Mouse (Mus musculus) C2C12 (cell line): ENCODE measurements around the gene Gm20219. TPM values are rescaled to one million over a fixed set of nuclear protein-coding genes. Genes with fewer than 3 reads are reported as not detected.

ENCODE experiments used
- H3K27me3 ChIP-seq: one replicate; pipeline ENCODE4 v1.6.1; 2011; ENCODE audit not compliant: control insufficient read depth, insufficient read depth, insufficient read length
- H3K36me3 ChIP-seq: one replicate; pipeline ENCODE4 v1.6.1; 2011; ENCODE audit not compliant: control insufficient read depth, insufficient read depth
- H3K4me3 ChIP-seq: one replicate; pipeline ENCODE4 v1.5.1; 2011; ENCODE audit warnings: mild to moderate bottlenecking, control low read depth; ENCODE audit not compliant: poor library complexity, insufficient read depth, severe bottlenecking
- H3K79me2 ChIP-seq: one replicate; pipeline ENCODE4 v1.6.1; 2011; ENCODE audit not compliant: control insufficient read depth, insufficient read depth
- H3K79me3 ChIP-seq: one replicate; pipeline ENCODE4 v1.6.1; 2011; ENCODE audit warnings: low read depth, control low read depth
- H3ac ChIP-seq: one replicate; pipeline ENCODE3; 2011; ENCODE audit warnings: low read depth; ENCODE audit not compliant: control insufficient read depth, insufficient read length
- CEBPB ChIP-seq: IDR thresholded peaks from one replicate; pipeline ENCODE4 v1.6.1; 2011; ENCODE audit warnings: low read depth, mild to moderate bottlenecking, control low read depth, moderate library complexity
- CTCF ChIP-seq: IDR thresholded peaks from one replicate; pipeline ENCODE4 v1.5.1; 2011; ENCODE audit not compliant: control insufficient read depth, insufficient read depth, insufficient read length
- FOSL1 ChIP-seq: IDR thresholded peaks from one replicate; pipeline ENCODE4 v1.8.0; 2011; ENCODE audit warnings: mild to moderate bottlenecking, low read length; ENCODE audit not compliant: poor library complexity, insufficient read depth, severe bottlenecking
- MAX ChIP-seq: IDR thresholded peaks from one replicate; pipeline ENCODE4 v1.6.1; 2011; ENCODE audit warnings: mild to moderate bottlenecking, control low read depth
- MYOD1 ChIP-seq: IDR thresholded peaks from one replicate; pipeline ENCODE4 v1.6.1; 2011; ENCODE audit warnings: low read depth; ENCODE audit not compliant: control insufficient read depth, insufficient read length
- MYOG ChIP-seq: IDR thresholded peaks from one replicate; pipeline ENCODE4 v1.6.1; 2011; ENCODE audit not compliant: control insufficient read depth, insufficient read length; ENCODE audit errors: extremely low read depth
- USF1 ChIP-seq: IDR thresholded peaks from one replicate; pipeline ENCODE4 v1.6.1; 2011; ENCODE audit warnings: low read depth, mild to moderate bottlenecking, control low read depth, moderate library complexity
- polyA plus RNA-seq: library from polyadenylated mRNA; unstranded; fragments of >200 nt; fragmentation: generic; extraction: Trizol; gene quantifications from one replicate; pipeline ENCODE4 v1.2.1, GENCODE M21; 2012; ENCODE audit warnings: missing spikeins

Gene Gm20219
- polyA plus RNA-seq, 1 experiment, result 0.09 TPM

DNA sequence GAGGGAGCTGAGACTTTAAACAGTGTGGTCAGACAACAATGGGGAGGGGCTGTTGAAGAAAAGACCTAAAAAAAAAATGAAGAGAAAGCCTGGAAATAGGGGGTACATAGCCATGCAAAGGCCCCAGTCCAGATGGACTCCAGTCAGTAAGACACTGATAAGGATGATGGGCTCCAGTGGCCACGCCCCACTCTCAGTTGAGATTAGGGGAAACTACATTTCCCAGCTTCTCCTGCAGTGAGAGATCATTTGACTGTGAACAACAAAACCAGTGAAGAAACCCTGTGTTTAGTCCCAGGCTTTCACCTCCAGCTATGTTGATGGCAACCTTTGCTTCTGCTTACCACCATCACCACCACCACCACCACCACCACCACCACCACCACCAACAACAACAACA is 8.2 kb downstream of the Gm20219 start:
- H3K36me3 ChIP-seq, result no peaks in the 10 kb centered on the region
- H3K27me3 ChIP-seq, result no peaks in the 10 kb centered on the region
- H3K4me3 ChIP-seq, result no peak overlapping the region
- H3K79me2 ChIP-seq, result no peaks in the 10 kb centered on the region
- no peaks in the 10 kb centered on the region for H3K79me3 ChIP-seq
- H3ac ChIP-seq, result no peak overlapping the region
- TF ChIP-seq FOSL1, result no peak
- TF ChIP-seq CEBPB, result no peak
- no peak for TF ChIP-seq MAX
- no peak for TF ChIP-seq MYOG
- TF ChIP-seq USF1, result no peak
- TF ChIP-seq MYOD1, result no peak
- no peak for TF ChIP-seq CTCF

DNA sequence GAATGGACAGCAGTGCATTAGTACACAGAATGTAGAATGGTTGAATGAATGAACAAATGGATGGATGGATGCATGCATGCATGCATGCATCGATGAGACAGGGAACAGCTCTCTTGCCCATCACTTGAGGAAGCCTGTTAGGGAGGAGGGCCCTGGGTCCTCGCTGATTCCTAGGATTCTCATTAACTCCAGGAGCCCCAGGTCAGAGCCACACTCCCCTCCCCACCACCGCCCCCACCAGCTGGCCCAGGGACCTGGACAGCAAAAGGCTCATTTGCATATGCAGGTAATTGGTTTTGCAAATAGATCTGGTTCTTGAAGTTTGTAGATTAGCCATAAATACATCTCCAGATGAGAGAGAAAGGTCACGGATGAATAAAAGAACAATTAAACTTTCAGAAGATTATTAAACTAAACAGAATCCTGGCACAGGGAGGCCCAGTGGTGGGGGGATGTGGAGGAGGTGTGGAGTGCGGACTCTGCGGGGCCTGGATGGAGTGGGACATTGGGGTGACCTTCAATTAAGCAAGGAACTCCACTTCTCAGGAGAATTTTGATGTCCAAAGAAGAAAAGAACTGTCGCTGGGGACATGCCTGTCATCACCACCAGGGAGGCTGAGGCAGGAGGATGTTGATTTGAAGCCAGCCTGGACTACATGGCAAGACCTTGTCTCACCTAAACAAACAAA is 9.3 kb downstream of the Gm20219 start:
- H3ac ChIP-seq, result no peak overlapping the region
- no peaks in the 10 kb centered on the region for H3K36me3 ChIP-seq
- H3K79me3 ChIP-seq, result no peaks in the 10 kb centered on the region
- H3K79me2 ChIP-seq, result no peaks in the 10 kb centered on the region
- TF ChIP-seq USF1 (no peak), MYOD1 (no peak), CTCF (no peak), FOSL1 (no peak), CEBPB (no peak), MAX (no peak), MYOG (no peak)
- no peak overlapping the region for H3K4me3 ChIP-seq
- no peaks in the 10 kb centered on the region for H3K27me3 ChIP-seq

DNA sequence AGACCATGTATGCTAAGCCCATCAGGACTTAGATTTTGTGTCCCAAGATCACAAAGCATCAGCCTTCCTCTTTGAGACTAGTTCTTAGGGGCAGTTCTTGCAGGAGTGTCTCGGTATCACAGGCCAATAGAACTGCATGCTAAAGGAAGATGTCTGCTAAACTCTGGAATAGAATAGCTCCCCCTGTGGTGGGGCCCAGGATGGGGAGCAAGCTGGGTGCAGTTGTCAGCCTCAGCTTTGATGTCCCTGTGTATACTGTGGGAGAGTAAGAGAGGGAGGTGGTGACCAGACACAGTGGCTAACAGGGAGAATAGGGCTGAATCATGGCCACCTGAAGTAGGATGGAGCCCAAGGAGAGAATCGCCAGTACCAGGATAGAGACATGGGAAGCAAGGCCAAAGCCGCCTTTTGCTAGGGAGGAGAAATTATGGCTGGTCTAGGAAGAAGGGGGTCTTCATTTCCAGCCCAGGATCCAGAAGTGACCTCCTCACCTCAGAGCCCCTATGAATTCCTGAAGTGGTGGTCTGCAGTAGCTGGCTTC is 10.4 kb downstream of the Gm20219 start:
- H3K79me2 ChIP-seq, result no peaks in the 10 kb centered on the region
- TF ChIP-seq MAX (no peak), CTCF (no peak), FOSL1 (no peak), CEBPB (no peak), USF1 (no peak), MYOG (no peak), MYOD1 (no peak)
- no peaks in the 10 kb centered on the region for H3K27me3 ChIP-seq
- no peak overlapping the region for H3ac ChIP-seq
- H3K79me3 ChIP-seq, result no peaks in the 10 kb centered on the region
- H3K4me3 ChIP-seq, result no peak overlapping the region
- H3K36me3 ChIP-seq, result no peaks in the 10 kb centered on the region

DNA sequence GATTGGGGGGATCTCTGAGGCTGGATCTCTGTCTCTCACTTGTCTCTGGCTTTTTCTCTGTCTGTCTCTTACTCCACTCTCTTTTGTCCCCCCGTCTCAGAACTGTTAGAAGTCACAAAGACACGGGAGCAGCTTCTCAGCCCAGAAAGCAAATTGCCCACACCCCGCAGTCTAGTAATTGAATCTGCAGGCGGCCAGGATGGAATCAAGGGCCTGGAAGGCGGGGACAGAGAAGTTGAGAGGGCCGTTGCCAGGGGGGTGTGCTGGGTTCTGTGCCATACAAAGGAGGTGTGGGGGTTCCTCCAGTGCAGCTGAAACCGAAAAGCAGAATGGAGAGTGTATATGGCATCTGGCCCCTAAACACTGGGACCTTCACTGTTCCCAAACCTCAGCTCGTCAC is 11.5 kb downstream of the Gm20219 start:
- no peaks in the 10 kb centered on the region for H3K79me2 ChIP-seq
- H3K79me3 ChIP-seq, result no peaks in the 10 kb centered on the region
- peaks cover 3% of the 10 kb centered on the region for H3K27me3 ChIP-seq
- no peaks in the 10 kb centered on the region for H3K36me3 ChIP-seq
- TF ChIP-seq MYOG (no peak), FOSL1 (no peak), CEBPB (no peak), MYOD1 (no peak), USF1 (no peak), CTCF (no peak), MAX (no peak)
- no peak overlapping the region for H3ac ChIP-seq
- no peak overlapping the region for H3K4me3 ChIP-seq

DNA sequence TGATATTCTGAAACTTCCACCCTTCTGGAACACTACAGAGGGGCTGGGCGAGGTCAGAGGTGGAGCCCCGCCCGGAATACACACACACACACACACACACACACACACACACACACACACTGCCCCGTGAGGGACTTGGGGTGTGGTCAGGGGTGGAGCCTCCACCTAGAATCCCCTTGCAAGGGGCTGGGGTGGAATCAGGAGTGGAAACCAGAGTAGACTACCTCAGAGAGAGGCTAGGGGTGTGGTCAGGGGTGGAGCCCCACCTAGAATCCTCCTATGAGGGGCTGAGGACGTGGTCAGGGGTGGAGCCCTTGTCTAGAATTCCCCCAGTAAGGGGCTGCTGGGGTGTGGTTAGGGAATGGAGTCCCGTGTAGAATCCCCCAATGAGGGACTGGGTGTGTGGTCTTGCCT is 13.6 kb downstream of the Gm20219 start:
- H3K79me3 ChIP-seq, result no peaks in the 10 kb centered on the region
- H3ac ChIP-seq, result no peak overlapping the region
- no peaks in the 10 kb centered on the region for H3K36me3 ChIP-seq
- no peak for TF ChIP-seq MAX
- TF ChIP-seq CEBPB, result no peak
- no peak for TF ChIP-seq MYOG
- TF ChIP-seq CTCF, result no peak
- TF ChIP-seq MYOD1, result no peak
- no peak for TF ChIP-seq FOSL1
- TF ChIP-seq USF1, result no peak
- peaks cover 6% of the 10 kb centered on the region for H3K27me3 ChIP-seq
- H3K4me3 ChIP-seq, result no peak overlapping the region
- H3K79me2 ChIP-seq, result no peaks in the 10 kb centered on the region

DNA sequence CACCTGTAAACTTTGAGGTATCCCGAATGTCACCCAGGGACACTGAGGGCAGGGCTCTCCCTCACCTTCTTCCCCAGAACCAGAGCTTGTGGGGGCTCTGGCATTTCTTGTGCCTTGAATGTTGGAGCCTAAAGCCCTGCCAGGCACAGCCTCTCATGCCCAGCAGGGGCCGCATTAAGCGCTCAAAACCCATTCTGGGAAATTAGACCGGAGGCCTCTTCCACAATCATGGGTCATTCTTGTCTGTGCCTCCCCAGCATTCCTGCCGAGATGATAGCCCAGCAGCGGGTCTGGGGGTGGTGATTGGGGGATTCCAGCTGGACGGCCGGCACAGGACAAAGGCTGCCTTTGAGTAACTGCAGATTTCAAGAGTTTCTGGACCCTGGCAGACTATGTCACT is 16.3 kb downstream of the Gm20219 start:
- H3K4me3 ChIP-seq, result no peak overlapping the region
- H3K27me3 ChIP-seq, result peaks cover 6% of the 10 kb centered on the region
- TF ChIP-seq MYOD1, result no peak

More for the DNA sequence above, 16.3 kb downstream of the Gm20219 start:
- no peaks in the 10 kb centered on the region for H3K79me3 ChIP-seq
- no peak overlapping the region for H3ac ChIP-seq
- H3K79me2 ChIP-seq, result no peaks in the 10 kb centered on the region
- no peaks in the 10 kb centered on the region for H3K36me3 ChIP-seq
